Mouse (Mus musculus) lung, postnatal 4 days (tissue): ENCODE data around the gene A3galt2.

Source experiments
- DNase-seq, 2 experiments: peaks; one replicate each; pipeline ENCODE4 v3.0.0; 2021

A3galt2 gene

GRCm38 (mm10) chr4:128759214-128759613 is 4.0 kb downstream of the A3galt2 start:
- DNase-seq = peak in 1 of 2 experiments; percentile 14

- DNase-seq = peak in 1 of 2 experiments; percentile 13
These were observed 4.9 kb downstream of the A3galt2 start for GRCm38 (mm10) chr4:128760029-128760428.

GRCm38 (mm10) chr4:128766929-128767328 is 11.8 kb downstream of the A3galt2 start:
- peak in 1 of 2 experiments; percentile 22 for DNase-seq

- peak in 1 of 2 experiments; percentile 41 for DNase-seq
These were observed 13.0 kb downstream of the A3galt2 start for GRCm38 (mm10) chr4:128768120-128768519.

GRCm38 (mm10) chr4:128769569-128770355 is 14.6 kb downstream of the A3galt2 start:
- no peak for DNase-seq

GRCm38 (mm10) chr4:128770698-128771097 is 15.5 kb downstream of the A3galt2 start:
- DNase-seq = no peak

GRCm38 (mm10) chr4:128773820-128774219 is 18.7 kb downstream of the A3galt2 start:
- peak in 1 of 2 experiments; percentile 23 for DNase-seq

GRCm38 (mm10) chr4:128774467-128774866 is 19.3 kb downstream of the A3galt2 start:
- peak; percentile 33 to 70 for DNase-seq

- peak; percentile 74 to 85 for DNase-seq
These were observed 21.6 kb downstream of the A3galt2 start for GRCm38 (mm10) chr4:128776568-128777289.

- no peak for DNase-seq
These were observed 22.4 kb downstream of the A3galt2 start for GRCm38 (mm10) chr4:128777593-128777992.

GRCm38 (mm10) chr4:128782037-128782436 is 26.9 kb downstream of the A3galt2 start:
- DNase-seq = peak in 1 of 2 experiments; percentile 31

- peak in 1 of 2 experiments; percentile 11 for DNase-seq
These were observed 27.5 kb downstream of the A3galt2 start for GRCm38 (mm10) chr4:128782645-128783044.

- peak in 1 of 2 experiments; percentile 6 for DNase-seq
These were observed 29.9 kb downstream of the A3galt2 start for GRCm38 (mm10) chr4:128784950-128785631.

GRCm38 (mm10) chr4:128785921-128786654 is 30.9 kb downstream of the A3galt2 start:
- DNase-seq = peak in 1 of 2 experiments; percentile 21

- DNase-seq = peak in 1 of 2 experiments; percentile 21
These were observed 32.1 kb downstream of the A3galt2 start for GRCm38 (mm10) chr4:128787023-128787939.

GRCm38 (mm10) chr4:128788108-128788507 is 32.9 kb downstream of the A3galt2 start:
- no peak for DNase-seq

- DNase-seq = peak; percentile 56 to 64
These were observed 34.5 kb downstream of the A3galt2 start for GRCm38 (mm10) chr4:128789646-128790045.

GRCm38 (mm10) chr4:128793710-128794109 is 38.5 kb downstream of the A3galt2 start:
- DNase-seq = no peak

- DNase-seq = no peak
These were observed 39.0 kb downstream of the A3galt2 start for GRCm38 (mm10) chr4:128794198-128794597.

- peak; percentile 48 to 64 for DNase-seq
These were observed 40.4 kb downstream of the A3galt2 start for GRCm38 (mm10) chr4:128795596-128795995.

GRCm38 (mm10) chr4:128796788-128797187 is 41.6 kb downstream of the A3galt2 start:
- DNase-seq = no peak
